Mouse (Mus musculus) Patski (cell line): ENCODE results near the gene Tmem255a. TPM values are rescaled to one million over a fixed set of nuclear protein-coding genes. Genes with fewer than 3 reads are reported as not detected.
A peak's percentile ranks its signal among the peaks of the same experiment; 100 is the strongest.
"Not testable (repeated sequence)": the region's sequence is repeated elsewhere in the genome, so short reads cannot be mapped to it uniquely, and the experiment has no call there.

Experiments
- ATAC-seq: fragments of 100-300 bp; one replicate; pipeline ENCODE4 v1.8.0; 2021
- CTCF ChIA-PET: fragments of 350-600 bp; sonication (Branson Sonifier 250); formaldehyde crosslinking; loops from one replicate; lab custom pipeline; 2022; ENCODE audit warnings: inconsistent platforms; lab: Charles Lee
- POLR2A ChIA-PET: fragments of 350-600 bp; sonication (Branson Sonifier 250); formaldehyde crosslinking; loops from one replicate; lab custom pipeline; 2022; ENCODE audit warnings: antibody characterized with exemption, inconsistent platforms; lab: Charles Lee
- DNase-seq: peaks from one replicate; pipeline ENCODE4 v3.0.0-alpha.2; 2011; ENCODE audit warnings: low read depth, low spot score
- H3K27me3 ChIP-seq: fragments of 371-371 bp; one replicate; pipeline ENCODE4 v1.5.1; 2021
- CTCF ChIP-seq: fragments of 100-300 bp; IDR thresholded peaks from one replicate; pipeline ENCODE4 v1.5.1; 2021
- in situ Hi-C: fragments of 300-500 bp; cut with MboI; formaldehyde crosslinking; loops from 3 replicates; pipeline ENCODE4 v1.11.1; 2018; ENCODE audit warnings: low pct_unique_long_range_greater_than_20kb, mixed read lengths
- polyA plus RNA-seq: library from polyadenylated mRNA; unstranded; gene quantifications from one replicate; pipeline ENCODE4 v1.2.3, GENCODE M21; 2021

Gene Tmem255a
- polyA plus RNA-seq, 1 experiment from 2014 or later = 0.01 TPM

GRCm38 (mm10) chrX:38216986-38217675 lies 35.1 kb downstream of the Tmem255a start:
- ChIA-PET POLR2A (no interaction called here), CTCF (interaction anchor here (1.2 kb wide), 1 partner anchor 9 kb away, joined by 3 read pairs; no protein-coding TSS in a partner anchor)
- TF ChIP-seq CTCF = no peak
- H3K27me3 ChIP-seq = peaks cover 9% of the 10 kb centered on the region
- DNase-seq = no peak
- in situ Hi-C loops = no loop called here
- ATAC-seq = peak; percentile 26

- CTCF ChIA-PET = interaction anchor here (0.8 kb wide), 1 partner anchor 10 kb away, joined by 3 read pairs; no protein-coding TSS in a partner anchor
- H3K27me3 ChIP-seq = peaks cover 18% of the 10 kb centered on the region
- TF ChIP-seq CTCF = no peak
- no peak for DNase-seq
- no peak for ATAC-seq
- POLR2A ChIA-PET = no interaction called here
- in situ Hi-C loops = no loop called here
Measured at GRCm38 (mm10) chrX:38207392-38207791, 44.8 kb downstream of the Tmem255a start.

- ChIA-PET CTCF (interaction anchor here (1.5 kb wide), 1 partner anchor 36 kb away, joined by 5 read pairs; no protein-coding TSS in a partner anchor), POLR2A (no interaction called here)
- DNase-seq (no peak), ATAC-seq (peak; percentile 51)
- TF ChIP-seq CTCF = no peak
- in situ Hi-C loops = no loop called here
- H3K27me3 ChIP-seq = peaks cover 33% of the 10 kb centered on the region
Measured at GRCm38 (mm10) chrX:38201816-38202215, 50.4 kb downstream of the Tmem255a start.

- ChIA-PET POLR2A (no interaction called here), CTCF (interaction anchor here (1.1 to 1.5 kb wide), 2 partner anchors 47 to 126 kb away, joined by 3 to 6 read pairs; no protein-coding TSS in a partner anchor)
- TF ChIP-seq CTCF = no peak
- in situ Hi-C loops = loop anchor here (5.0 kb wide), 1 partner anchor 52 kb away; no protein-coding TSS in a partner anchor
- DNase-seq (no peak), ATAC-seq (no peak)
- peaks cover 23% of the 10 kb centered on the region for H3K27me3 ChIP-seq
Measured at GRCm38 (mm10) chrX:38190458-38190764, 61.8 kb downstream of the Tmem255a start.

GRCm38 (mm10) chrX:38189552-38190457 lies 62.4 kb downstream of the Tmem255a start, which contains the start of gene Zbtb33:
Gene Zbtb33, plus strand, starts transcription at chrX:38189793.
- TF ChIP-seq CTCF = no peak
- in situ Hi-C loops = loop anchor here (5.0 kb wide), 1 partner anchor 52 kb away; no protein-coding TSS in a partner anchor
- ChIA-PET CTCF (interaction anchor here (0.7 to 1.5 kb wide), 3 partner anchors 48 to 248 kb away, joined by 3 to 6 read pairs (median 3); no protein-coding TSS in a partner anchor), POLR2A (no interaction called here)
- peaks cover 19% of the 10 kb centered on the region for H3K27me3 ChIP-seq
- DNase-seq (peak; percentile 34), ATAC-seq (peak; percentile 98)

GRCm38 (mm10) chrX:38185520-38185919 lies 66.7 kb downstream of the Tmem255a start:
- no peak for TF ChIP-seq CTCF
- in situ Hi-C loops = no loop called here
- H3K27me3 ChIP-seq = peaks cover 4% of the 10 kb centered on the region
- ATAC-seq = no peak
- no peak for DNase-seq
- ChIA-PET POLR2A (no interaction called here), CTCF (no interaction called here)

DNA sequence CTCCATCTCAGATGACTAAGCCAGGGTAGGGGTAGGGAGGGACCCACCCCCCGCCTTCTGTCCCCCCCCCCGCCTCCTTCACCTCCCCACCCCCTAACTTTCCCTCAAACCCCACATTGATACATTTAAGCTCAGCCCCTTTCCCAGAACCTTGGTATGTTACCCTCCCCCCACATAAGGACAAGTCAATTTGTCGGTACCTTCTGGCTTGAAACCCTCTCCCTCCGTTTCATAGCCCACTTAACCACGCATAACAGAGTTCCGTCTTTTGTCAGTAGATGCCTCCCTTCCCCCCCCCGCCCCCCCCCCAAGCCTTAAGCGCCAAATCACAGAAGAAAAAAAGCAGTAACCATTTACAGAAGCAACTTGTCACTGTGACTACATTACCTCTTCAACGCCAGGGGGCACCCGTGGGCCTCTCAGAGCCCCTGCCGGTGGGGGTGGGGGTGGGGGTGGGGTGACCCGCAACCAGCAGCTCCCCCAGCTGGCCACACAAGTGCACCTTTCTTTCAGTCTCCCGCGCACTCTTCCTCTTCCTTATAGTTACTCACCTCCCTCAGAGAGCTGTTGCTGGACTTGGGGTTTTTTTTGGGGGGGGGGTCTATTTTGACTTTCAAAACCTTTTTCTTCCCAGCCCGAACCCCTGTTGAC lies 70.5 kb downstream of the Tmem255a start:
- no peak for TF ChIP-seq CTCF
- ChIA-PET CTCF (no interaction called here), POLR2A (no interaction called here)
- DNase-seq = no peak
- ATAC-seq = no peak
- H3K27me3 ChIP-seq = peaks cover 16% of the 10 kb centered on the region
- in situ Hi-C loops = no loop called here

- POLR2A ChIA-PET = no interaction called here
- in situ Hi-C loops = no loop called here
- ATAC-seq (no peak), DNase-seq (no peak)
- CTCF ChIA-PET = no interaction called here
- peaks cover 16% of the 10 kb centered on the region for H3K27me3 ChIP-seq
- no peak for TF ChIP-seq CTCF
Measured at GRCm38 (mm10) chrX:38180656-38181607, 71.3 kb downstream of the Tmem255a start.

DNA sequence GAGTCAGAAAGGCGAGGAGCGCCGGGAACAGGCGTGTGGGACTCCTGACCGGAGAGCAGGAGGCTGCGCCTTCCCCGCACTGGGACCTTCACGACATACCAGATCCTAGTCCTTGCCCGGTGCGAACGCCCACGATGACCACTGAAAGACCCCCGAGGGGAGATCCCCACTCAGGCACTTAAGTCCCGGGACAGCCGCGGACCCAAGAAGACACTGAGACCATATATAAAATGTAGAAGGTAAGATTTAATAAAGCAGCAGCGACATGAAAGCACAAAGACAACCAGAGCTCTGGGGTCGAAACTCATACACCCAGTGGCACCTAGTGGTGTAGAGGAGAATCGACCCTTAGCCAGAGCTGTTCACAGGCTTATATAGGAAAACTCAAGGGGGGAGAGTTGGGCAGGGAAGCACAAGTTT lies 72.3 kb downstream of the Tmem255a start:
- in situ Hi-C loops, CTCF ChIA-PET, POLR2A ChIA-PET, DNase-seq, ATAC-seq: not testable (repeated sequence)
- H3K27me3 ChIP-seq = peaks cover 16% of the 10 kb centered on the region
